Mouse (Mus musculus): ENCODE measurements around the gene Ascc2.

Ascc2 gene

GRCm38 (mm10) chr11:4721728-4722127 is 84.2 kb downstream of the Ascc2 start:
- no peak for DNase-seq

GRCm38 (mm10) chr11:4729603-4730002 is 92.1 kb downstream of the Ascc2 start:
- DNase-seq: peak; percentile 70

GRCm38 (mm10) chr11:4730096-4730495 is 92.5 kb downstream of the Ascc2 start:
- DNase-seq: no peak

GRCm38 (mm10) chr11:4730913-4731312 is 93.4 kb downstream of the Ascc2 start:
- DNase-seq: no peak

- peak; percentile 88 for DNase-seq
These were observed 94.2 kb downstream of the Ascc2 start for GRCm38 (mm10) chr11:4731781-4732180.

- DNase-seq: peak; percentile 70
These were observed 96.6 kb downstream of the Ascc2 start for GRCm38 (mm10) chr11:4734179-4734578.
